Mouse (Mus musculus): ENCODE measurements around the gene Ccdc121.
"Not testable (repeated sequence)": the region's sequence is repeated elsewhere in the genome, so short reads cannot be mapped to it uniquely, and the experiment has no call there.

The Ccdc121 gene

DNA sequence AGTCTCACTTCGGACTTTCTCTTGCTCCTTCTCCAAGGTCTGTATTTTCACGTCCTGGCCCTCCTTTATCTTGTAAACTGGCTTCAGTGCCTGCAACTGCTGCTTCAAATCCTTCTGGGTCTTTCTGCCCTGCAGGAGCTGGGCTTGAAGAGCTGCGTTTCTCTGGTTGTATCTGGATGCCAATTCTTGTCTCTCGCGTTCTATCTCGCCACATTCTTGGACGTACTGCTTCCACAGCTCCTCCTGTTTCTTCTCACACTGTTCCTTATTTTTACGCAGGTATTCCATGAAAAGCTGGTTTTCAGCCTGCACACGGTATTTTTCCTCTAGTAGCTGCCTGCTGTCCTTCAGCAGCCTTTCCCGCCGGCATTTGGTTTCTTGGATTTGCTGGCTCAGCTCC lies 396 bp downstream of the Ccdc121 start:
- DNase-seq, result not testable (repeated sequence)

DNA sequence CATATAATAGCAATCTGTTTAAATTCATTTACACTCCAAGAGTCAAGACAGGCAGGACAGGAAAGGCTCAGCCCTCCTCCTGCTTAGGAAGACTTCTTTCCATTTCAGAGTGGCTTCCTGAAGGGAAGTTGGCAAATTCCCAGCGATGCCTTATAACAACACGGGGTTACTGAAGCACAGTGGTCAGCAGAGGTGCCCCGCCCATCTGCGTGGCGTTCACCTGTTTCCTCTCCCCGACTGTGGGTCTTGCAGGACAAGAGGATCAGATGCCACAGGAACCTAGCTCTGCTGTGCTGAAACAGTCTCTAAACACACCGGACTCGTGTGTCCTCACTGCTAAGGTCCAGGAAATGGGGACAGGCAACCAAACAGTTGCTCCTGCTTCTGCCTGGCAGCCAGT lies 5.9 kb downstream of the Ccdc121 start:
- no peak for DNase-seq

DNA sequence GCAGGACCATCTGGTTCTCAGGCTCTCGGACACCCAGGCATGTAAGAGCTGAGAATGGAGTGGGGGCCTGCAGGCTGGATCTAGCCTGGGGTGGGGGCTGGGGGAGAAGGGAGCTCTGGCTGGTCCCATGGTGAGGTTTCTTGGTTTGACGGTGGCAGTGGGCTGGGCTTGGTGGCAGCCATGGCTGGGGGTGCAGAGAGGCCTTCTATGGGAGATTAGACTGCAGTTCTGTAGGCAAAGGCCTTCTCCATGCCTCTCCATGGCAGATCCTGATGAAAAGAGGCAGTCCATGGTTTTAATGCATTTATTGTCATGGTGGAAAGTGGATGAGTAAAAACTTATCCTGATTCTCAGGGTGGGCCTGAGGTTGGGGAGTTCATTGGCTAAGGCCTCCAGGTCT lies 7.8 kb downstream of the Ccdc121 start:
- DNase-seq, result no peak

DNA sequence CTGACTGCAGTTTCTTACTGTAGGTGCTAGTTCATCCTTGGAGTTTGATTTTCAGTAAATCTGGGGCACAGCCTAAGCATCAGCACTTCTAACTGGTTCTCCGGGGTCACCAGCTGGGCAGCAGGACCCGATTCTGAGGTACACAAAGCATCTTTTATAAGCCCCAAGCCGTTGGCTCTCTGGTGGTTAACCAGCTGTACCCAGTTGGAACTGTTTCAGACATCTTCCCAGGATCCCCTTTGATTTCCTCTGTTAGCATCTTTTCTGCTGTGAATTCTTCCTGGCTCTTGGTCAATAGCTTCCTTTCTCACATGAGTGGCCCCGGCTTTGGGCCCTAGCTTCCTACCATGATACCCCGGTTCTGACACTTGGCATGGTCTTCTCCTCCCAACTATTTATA lies 26.6 kb downstream of the Ccdc121 start:
- peak; percentile 18 to 27 for DNase-seq

DNA sequence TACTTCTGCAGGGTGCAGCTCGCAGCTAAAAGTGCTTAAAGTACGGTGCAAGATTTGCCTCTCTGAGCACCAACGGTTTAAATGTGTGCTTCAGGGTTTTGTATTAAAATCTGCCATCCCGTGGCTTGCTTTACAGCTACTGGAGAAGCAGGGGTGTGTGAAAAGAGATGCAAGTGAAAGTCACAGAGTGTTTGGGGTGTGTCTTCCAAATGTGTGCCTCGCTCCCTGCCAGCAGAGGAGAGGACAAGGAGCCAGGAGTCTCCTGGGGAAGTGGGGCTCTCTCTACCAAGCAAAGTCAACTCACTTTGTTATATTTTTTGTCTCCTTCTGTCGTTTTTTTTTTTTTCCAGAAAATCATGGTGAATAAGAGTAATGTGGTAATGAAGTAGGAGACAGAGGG lies 34.7 kb downstream of the Ccdc121 start:
- no peak for DNase-seq

DNA sequence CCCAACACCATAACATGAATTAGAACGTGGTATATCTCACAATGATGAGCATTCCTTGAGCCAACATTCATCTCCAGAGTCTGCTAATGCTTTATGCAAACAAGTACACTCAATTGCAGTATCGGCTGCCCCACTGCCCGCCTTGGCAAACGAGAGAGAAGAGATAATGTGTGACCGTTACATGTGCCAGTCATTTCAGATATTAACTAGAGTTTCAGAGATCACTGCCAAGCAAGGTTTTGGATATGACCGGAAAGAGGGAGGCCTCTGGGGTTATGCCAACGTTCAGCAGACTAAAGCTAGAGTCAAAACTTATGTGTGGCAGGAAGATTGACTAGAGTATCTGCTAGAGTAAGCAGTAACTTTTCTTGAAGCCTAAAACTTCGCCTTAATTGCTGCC lies 35.1 kb downstream of the Ccdc121 start:
- DNase-seq, result no peak

DNA sequence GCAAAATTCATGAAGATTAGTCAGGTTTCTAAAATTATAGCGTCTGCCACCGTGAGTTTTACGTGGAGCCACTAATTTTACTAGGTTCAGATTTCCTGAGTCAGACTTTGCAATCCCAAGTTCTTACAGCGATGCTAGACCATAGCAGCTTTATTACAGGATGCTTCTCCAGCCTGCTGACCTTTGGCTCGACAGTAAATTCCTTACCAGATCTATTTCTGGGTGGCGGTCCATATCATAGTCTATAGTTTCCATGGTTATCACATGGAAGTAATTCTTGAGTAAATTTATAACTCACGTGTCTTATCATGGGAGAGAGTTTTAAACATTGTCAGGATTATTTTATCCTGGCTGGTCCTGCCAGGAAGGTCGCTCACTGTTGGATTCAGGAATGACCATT lies 41.8 kb downstream of the Ccdc121 start:
- DNase-seq, result no peak

DNA sequence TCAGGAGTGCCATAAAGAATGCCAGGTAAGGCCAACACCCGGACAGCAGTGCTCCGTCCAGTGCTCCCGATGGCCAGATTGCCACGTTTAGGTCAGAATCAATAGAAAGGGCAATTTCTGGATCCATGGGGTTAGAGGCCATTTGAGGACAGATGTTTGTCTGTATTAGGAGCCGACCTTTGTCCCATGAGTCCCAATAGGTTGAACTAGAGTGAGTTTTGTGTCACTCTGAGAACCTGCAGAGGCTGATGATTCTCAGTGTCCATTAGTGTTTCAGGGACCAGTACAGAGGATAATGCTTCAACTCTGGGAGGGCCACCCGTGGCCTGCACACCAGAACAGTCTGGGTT lies 44.0 kb downstream of the Ccdc121 start:
- no peak for DNase-seq

DNA sequence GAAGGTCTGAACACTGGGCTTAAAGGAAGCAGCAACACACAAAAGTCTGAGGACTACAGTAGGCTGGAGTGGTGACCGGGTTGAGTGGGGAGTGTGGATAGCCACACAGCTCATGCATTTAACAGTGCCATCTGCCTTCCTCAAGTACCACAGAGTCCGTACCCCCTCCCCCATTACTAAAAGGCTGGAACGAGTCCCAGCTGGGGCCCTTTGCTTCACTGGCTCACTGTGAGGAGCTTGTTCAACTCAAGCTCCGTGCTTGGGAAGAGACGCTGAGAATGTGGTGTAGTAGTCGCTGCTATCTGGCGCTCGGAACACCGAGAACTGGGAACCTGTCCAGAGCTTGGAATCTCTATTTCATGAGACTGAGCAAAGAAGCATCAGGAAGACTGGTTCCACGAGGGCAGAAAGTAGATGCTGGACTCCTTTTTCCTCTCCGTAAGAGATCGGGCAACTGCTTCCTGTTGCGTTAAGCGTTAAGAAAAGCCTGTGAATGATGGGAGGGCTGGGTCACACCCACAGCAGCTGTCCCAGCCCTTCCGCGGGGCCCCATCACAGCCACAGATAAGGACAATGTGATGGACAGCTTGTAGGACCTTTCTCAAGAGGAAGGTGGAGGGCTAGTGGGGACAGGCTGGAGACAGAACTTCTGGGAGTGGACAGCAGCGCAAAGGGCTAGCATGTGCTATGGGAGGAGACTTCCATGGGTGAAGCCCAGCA lies 44.5 kb downstream of the Ccdc121 start:
- DNase-seq, result peak; percentile 74 to 79

DNA sequence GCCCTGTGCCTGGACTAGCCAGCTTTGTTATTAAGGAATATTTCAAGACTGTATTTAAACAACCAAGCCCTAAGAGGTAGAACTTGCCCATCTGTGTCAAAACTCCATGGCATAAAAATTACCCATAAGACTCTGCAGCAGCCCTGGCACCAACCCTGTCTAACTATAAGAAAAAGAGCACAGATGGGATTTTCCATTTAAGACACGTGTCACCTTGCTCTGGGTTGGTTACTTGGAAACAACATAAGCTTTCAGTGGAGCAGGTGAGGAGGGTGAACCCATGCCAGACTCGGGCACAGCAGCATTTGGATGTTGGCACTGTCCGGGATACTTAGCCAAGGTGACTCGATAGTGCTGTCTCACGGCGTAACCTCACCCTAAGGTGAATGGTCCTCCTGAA lies 45.2 kb downstream of the Ccdc121 start:
- DNase-seq, result no peak

DNA sequence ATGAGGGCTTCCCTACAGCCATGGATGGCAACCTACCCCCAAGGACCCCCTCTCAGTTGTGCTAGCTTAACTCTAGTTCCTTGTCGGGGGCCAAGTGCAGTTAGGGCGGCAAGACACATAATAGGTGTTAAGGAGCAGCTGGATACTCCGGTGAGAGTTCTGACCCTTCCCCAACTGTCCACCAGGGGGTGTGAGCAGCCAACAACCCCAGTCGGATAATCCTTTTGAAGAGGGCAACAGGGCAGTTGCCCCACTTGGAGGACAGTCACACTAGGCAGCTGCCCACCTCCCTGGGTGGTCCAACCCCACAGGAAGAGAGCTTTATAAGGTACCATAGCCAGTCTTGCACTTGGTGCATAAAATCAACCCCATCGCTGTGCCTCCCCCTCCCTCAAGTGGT lies 46.2 kb downstream of the Ccdc121 start:
- DNase-seq, result peak in 1 of 2 experiments; percentile 26

DNA sequence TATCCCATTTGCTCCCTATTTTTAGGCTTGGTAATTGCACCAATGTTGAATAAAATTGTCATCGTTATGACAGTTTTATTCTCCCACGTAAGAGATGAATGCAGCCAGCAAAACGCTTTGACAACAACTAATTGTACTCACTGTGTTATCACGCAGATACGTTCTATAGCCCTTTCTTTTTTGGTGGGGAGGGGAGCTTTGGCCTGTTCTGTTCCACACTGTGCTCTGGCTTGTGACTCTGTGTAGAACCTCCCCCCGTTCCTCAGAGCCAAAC lies 48.4 kb downstream of the Ccdc121 start:
- DNase-seq, result no peak

DNA sequence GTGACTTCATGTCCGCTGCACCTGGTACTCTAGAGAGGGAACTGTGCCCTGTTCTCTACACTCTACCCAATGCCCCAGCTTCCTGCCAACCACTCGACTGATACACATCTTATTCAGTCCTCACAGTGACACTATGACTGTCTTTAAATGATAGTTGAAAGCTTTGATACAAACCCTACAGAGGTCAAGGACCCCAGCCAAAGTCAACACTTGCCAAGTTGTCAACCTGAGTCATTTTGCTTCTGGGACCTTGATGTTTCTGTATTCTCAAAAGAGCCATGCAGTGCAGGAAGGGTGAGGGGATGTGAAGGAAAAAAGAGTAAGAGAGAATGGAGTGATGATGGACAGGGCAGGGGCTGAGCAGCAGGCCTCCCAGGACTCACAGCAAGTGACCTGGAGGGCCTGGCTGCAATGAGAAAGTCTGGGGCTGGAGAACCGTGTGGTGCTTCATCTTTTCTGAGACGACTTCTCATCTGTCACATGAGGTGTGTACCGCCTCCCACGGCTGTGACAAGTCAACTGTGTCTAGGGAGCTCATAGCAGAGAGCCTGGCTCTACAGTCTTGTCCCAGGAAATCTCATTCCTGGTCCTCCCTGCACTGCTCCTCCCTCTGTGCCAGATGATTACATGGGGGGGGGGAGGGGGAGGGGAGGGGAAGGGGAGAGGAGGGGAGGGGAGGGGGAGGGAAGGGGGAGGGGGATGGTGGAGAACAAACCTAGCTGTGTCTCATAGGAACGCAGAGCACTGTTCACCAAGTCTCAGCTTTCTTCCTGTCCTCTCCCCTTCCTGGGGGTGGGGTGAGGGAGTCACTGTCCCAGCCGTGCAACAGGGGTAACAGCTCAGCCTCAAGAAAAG lies 49.0 kb downstream of the Ccdc121 start:
- no peak for DNase-seq

DNA sequence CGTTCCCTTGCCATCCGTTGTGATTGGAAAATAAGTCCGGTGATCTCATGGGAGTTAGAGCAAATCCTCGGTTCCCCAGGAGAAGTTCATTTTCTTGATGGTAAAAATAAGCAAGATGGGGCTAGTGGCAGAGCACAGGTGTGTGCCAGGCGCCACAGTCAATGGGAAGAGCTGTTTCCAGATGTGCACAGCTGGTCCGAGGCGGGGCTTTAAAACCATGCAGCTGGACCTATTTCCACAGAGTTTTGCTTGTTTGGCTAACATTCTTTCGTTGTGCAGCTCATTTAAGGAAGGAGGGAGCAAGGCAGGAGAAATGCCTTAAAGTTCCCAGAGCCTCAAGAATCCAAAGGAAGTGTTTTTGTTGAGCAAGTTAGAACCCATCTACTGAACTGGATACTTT lies 49.8 kb downstream of the Ccdc121 start:
- DNase-seq, result no peak

DNA sequence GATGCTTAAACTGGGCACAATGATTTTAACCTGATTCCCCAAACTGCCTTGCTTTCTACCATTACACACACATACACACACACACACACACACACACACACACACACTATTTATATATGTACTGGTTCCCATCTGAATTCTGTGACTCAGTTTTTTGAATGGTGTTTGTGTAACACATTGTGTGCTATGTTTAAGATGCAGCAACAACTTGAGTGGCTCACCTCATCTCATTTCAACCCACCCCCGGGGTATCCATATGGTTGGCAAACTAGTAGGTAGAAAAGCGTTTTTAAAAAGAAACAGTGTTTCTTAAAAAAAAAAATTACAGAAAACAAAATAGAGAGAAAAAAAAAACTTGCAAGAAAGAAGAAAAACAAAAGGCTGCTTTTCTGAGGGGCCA lies 51.0 kb downstream of the Ccdc121 start:
- DNase-seq, result no peak
